Comparison of ENCODE assay signal across 35 mouse cellular contexts in the genomic region with DNA sequence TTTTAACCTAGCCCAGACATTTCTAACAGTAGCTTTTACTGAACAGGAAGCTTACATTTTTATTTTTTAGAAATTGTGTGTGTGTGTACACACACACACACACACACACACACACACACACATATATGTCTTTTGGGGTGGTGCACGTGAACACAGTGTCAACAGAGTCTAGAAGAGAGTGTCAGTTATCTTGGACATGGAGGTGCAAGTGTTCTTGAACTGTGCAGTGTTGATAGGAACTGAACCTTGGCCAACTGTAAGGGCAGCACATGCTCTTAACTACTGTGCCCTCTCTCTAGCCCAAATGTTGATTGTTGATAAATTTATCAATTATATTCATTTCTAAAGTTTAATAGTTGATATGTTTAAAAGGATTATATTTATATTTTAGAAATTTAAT.
"Had no signal": no experiment of that assay in that cellular context is flagged by ENCODE, and none has a peak within 500 bp of the region (broad histone marks: within the 10 kb centered on the region; RNA-seq: fewer than 3 reads in every experiment).

No protein-coding gene starts in this region.

- H3K4me2 ChIP-seq: heart, embryonic 12.5 days; heart, embryonic 13.5 days; heart, embryonic 15.5 days; hindbrain, embryonic 12.5 days; hindbrain, embryonic 13.5 days; hindbrain, embryonic 14.5 days; hindbrain, embryonic 15.5 days; intestine, embryonic 15.5 days; kidney, embryonic 15.5 days had no signal

- H3K9me3 ChIP-seq: heart, embryonic 10.5 days; heart, embryonic 13.5 days; heart, embryonic 15.5 days; hindbrain, embryonic 10.5 days; hindbrain, embryonic 12.5 days; hindbrain, embryonic 13.5 days; intestine, embryonic 15.5 days; kidney, embryonic 15.5 days had no signal

- H3K9ac ChIP-seq: heart, embryonic 12.5 days; heart, embryonic 13.5 days; heart, embryonic 15.5 days; hindbrain, embryonic 12.5 days; hindbrain, embryonic 13.5 days; hindbrain, embryonic 14.5 days; hindbrain, embryonic 15.5 days; intestine, embryonic 15.5 days; kidney, embryonic 15.5 days had no signal

- H3K4me3 ChIP-seq: heart, embryonic 10.5 days; heart, embryonic 12.5 days; heart, embryonic 13.5 days; heart, embryonic 15.5 days; hindbrain, embryonic 10.5 days; hindbrain, embryonic 12.5 days; hindbrain, embryonic 13.5 days; hindbrain, embryonic 15.5 days; intestine, embryonic 15.5 days; kidney, embryonic 15.5 days; layer of hippocampus, adult 2 months; left cerebral cortex, adult 2 months had no signal

- H3K4me1 ChIP-seq: heart, embryonic 10.5 days; hindbrain, embryonic 12.5 days; hindbrain, embryonic 13.5 days; hindbrain, embryonic 15.5 days; kidney, embryonic 15.5 days had no signal

- H3K27ac ChIP-seq: heart, embryonic 10.5 days; heart, embryonic 13.5 days; heart, embryonic 15.5 days; hindbrain, embryonic 10.5 days; hindbrain, embryonic 12.5 days; hindbrain, embryonic 13.5 days; hindbrain, embryonic 14.5 days; hindbrain, embryonic 15.5 days; hindbrain, postnatal 0 days; intestine, embryonic 15.5 days; kidney, embryonic 15.5 days; kidney, postnatal 0 days; layer of hippocampus, adult 2 months; left cerebral cortex, adult 2 months had no signal

- DNase-seq: heart, postnatal 10 days; heart, postnatal 14 days; heart, postnatal 36 days; heart, postnatal 4 days; kidney, adult 11 months; kidney, adult 18-20 months; kidney, adult 2 months; kidney, adult 8-10 months; kidney, adult 9 months; kidney, postnatal 10 days; kidney, postnatal 14 days; kidney, postnatal 25 days; kidney, postnatal 36 days; kidney, postnatal 4 days; layer of hippocampus, adult 9-11 months; layer of hippocampus, postnatal 36 days had no signal

- ATAC-seq: hindbrain, embryonic 16.5 days; hindbrain, postnatal 0 days; inflammation-experienced regulatory T-cells, adult 6 months; intestine, embryonic 15.5 days; intestine, embryonic 16.5 days; intestine, postnatal 0 days had no signal

- H3K36me3 ChIP-seq: heart, embryonic 10.5 days; heart, embryonic 12.5 days; heart, embryonic 13.5 days; heart, embryonic 15.5 days; hindbrain, embryonic 10.5 days; hindbrain, embryonic 12.5 days; hindbrain, embryonic 13.5 days; hindbrain, embryonic 15.5 days; intestine, embryonic 15.5 days; kidney, embryonic 15.5 days had no signal

- H3K27me3 ChIP-seq: heart, embryonic 12.5 days; heart, embryonic 13.5 days; heart, embryonic 15.5 days; hindbrain, embryonic 12.5 days; hindbrain, embryonic 13.5 days; hindbrain, embryonic 15.5 days; intestine, embryonic 15.5 days; kidney, embryonic 15.5 days had no signal
